Mouse (Mus musculus) ES-Bruce4 (cell line): ENCODE data around the gene Atp2b4. TPM values are rescaled to one million over a fixed set of nuclear protein-coding genes. Genes with fewer than 3 reads are reported as not detected.

Experiments
- H3K27ac ChIP-seq: 2 replicates; pipeline ENCODE4 v1.5.1; 2012; ENCODE audit warnings: low read length, inconsistent platforms; ENCODE audit not compliant: insufficient read depth
- H3K27me3 ChIP-seq: 2 replicates; pipeline ENCODE4 v1.6.1; 2012; ENCODE audit warnings: mild to moderate bottlenecking, low read length, inconsistent platforms; ENCODE audit not compliant: control insufficient read depth, poor library complexity, insufficient read depth, severe bottlenecking
- H3K36me3 ChIP-seq: 2 replicates; pipeline ENCODE4 v1.6.1; 2012; ENCODE audit warnings: inconsistent platforms, mild to moderate bottlenecking, low read length, moderate library complexity; ENCODE audit not compliant: control insufficient read depth, poor library complexity, insufficient read depth, severe bottlenecking
- H3K4me1 ChIP-seq: one replicate; pipeline ENCODE4 v1.8.1; 2011; ENCODE audit warnings: low read length; ENCODE audit not compliant: control insufficient read depth, insufficient read depth
- H3K4me3 ChIP-seq: 2 replicates; pipeline ENCODE4 v1.5.1; 2011; ENCODE audit warnings: low read depth, mild to moderate bottlenecking, low read length
- H3K9ac ChIP-seq: 2 replicates; pipeline ENCODE4 v1.6.1; 2012; ENCODE audit warnings: low read depth, mild to moderate bottlenecking, inconsistent platforms; ENCODE audit not compliant: poor library complexity, severe bottlenecking
- H3K9me3 ChIP-seq: replicated peaks from 2 replicates; pipeline ENCODE4 v1.6.1; 2012; ENCODE audit warnings: mild to moderate bottlenecking, low read length, inconsistent platforms; ENCODE audit not compliant: control insufficient read depth, poor library complexity, insufficient read depth, severe bottlenecking
- CTCF ChIP-seq: IDR thresholded peaks from one replicate; pipeline ENCODE4 v1.8.1; 2011; ENCODE audit warnings: low read depth, low read length
- EP300 ChIP-seq: IDR thresholded peaks from 2 replicates; pipeline ENCODE4 v1.6.1; 2011; ENCODE audit warnings: low read depth, low read length; ENCODE audit not compliant: insufficient read depth
- POLR2A ChIP-seq: IDR thresholded peaks from one replicate; pipeline ENCODE4 v1.8.1; 2011; ENCODE audit warnings: low read length; ENCODE audit not compliant: insufficient read depth
- polyA plus RNA-seq: library from polyadenylated mRNA; stranded (reverse); fragments of >200 nt; gene quantifications from 2 replicates; pipeline ENCODE4 v1.2.4, GENCODE M21; 2011; ENCODE audit warnings: low read depth; ENCODE audit not compliant: missing spikeins, insufficient read depth, insufficient read length

Atp2b4 gene
- polyA plus RNA-seq, 1 experiment: 16.1 TPM

DNA sequence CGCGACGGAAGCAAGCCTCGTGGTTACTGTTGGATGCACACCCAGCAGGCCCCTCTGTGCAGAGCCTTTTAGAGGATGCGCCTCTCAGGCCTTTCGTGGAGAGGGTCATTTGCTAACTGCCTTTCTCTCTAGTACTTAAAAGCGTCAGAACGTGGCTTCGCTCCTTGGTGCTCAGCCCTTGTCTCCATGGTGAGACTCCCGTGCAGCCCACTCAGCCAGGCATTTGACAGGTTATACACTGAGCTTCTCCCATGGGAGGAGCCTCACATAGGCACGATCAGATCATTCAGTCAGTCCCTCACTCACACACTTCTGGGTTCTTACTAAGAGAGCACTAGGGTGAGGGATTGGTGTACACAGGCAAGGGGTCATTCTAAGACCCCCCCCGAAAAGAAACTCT lies 39.7 kb upstream of the Atp2b4 start:
- Histone ChIP-seq H3K9ac (no peak overlapping the region), H3K27me3 (no peaks in the 10 kb centered on the region), H3K27ac (no peak overlapping the region), H3K4me1 (peaks cover 2% of the 10 kb centered on the region), H3K4me3 (no peak overlapping the region), H3K9me3 (no peaks in the 10 kb centered on the region), H3K36me3 (no peaks in the 10 kb centered on the region)
- TF ChIP-seq CTCF: no peak
- TF ChIP-seq POLR2A: no peak
- TF ChIP-seq EP300: no peak

- H3K27me3 ChIP-seq: no peaks in the 10 kb centered on the region
- H3K4me3 ChIP-seq: no peak overlapping the region
- H3K27ac ChIP-seq: no peak overlapping the region
- TF ChIP-seq CTCF (no peak), POLR2A (no peak), EP300 (no peak)
- no peaks in the 10 kb centered on the region for H3K9me3 ChIP-seq
- no peaks in the 10 kb centered on the region for H3K4me1 ChIP-seq
- H3K36me3 ChIP-seq: no peaks in the 10 kb centered on the region
- H3K9ac ChIP-seq: no peak overlapping the region
Observed at GRCm38 (mm10) chr1:133834309-133834708, 33.5 kb upstream of the Atp2b4 start.

- Histone ChIP-seq H3K4me3 (no peak overlapping the region), H3K27me3 (no peaks in the 10 kb centered on the region), H3K9me3 (no peaks in the 10 kb centered on the region), H3K36me3 (no peaks in the 10 kb centered on the region), H3K4me1 (no peaks in the 10 kb centered on the region), H3K27ac (no peak overlapping the region), H3K9ac (no peak overlapping the region)
- no peak for TF ChIP-seq EP300
- TF ChIP-seq POLR2A: no peak
- no peak for TF ChIP-seq CTCF
Observed at GRCm38 (mm10) chr1:133832781-133833180, 31.9 kb upstream of the Atp2b4 start.

DNA sequence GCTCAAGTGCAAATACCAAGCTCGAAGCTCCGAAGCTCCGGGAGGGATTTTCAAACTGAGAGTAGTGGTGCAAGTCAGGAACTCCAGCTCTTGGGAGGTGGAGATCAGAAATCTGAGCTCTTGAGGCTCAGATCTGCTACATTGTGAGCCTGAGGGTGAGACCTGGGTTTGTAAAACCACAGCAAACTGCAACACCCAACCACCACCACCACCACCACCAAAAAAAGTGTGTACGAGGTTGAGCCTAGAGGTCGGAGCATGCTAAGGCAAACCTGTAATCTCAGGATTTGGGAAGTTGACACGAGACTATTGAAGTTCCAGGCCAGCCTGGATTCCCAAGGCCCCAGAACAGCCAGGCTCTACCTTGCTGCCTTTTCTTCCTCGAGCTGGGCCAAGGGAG lies 25.4 kb upstream of the Atp2b4 start:
- 0 out of 2 replicates have a peak, but pooled peaks cover 2% of the 10 kb centered on the region for H3K27me3 ChIP-seq
- no peak overlapping the region for H3K27ac ChIP-seq
- H3K9me3 ChIP-seq: no peaks in the 10 kb centered on the region
- no peak overlapping the region for H3K4me3 ChIP-seq
- no peaks in the 10 kb centered on the region for H3K4me1 ChIP-seq
- no peaks in the 10 kb centered on the region for H3K36me3 ChIP-seq
- no peak overlapping the region for H3K9ac ChIP-seq
- TF ChIP-seq CTCF (no peak), EP300 (no peak), POLR2A (no peak)

DNA sequence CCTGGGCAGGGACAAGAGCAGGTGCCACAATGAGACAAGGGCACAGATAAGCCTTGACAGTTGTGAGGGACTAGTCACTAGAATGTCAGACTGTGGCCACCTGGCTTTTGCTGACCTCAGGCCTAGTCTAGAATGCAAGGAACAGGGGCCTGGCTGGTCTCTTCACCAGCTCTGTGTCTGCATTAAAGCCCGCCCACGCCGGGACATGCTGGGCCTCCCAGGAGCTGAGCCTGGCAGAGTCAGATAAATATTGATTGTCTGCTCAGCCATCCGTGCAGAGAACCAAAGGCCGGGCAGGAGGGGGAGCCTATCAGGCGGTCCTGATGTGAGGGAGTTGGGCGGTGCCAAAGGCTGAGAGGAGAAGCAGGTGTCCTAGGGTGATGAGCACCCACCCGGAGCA lies 24.7 kb upstream of the Atp2b4 start:
- no peak overlapping the region for H3K27ac ChIP-seq
- H3K4me3 ChIP-seq: no peak overlapping the region
- no peak overlapping the region for H3K9ac ChIP-seq
- 0 out of 2 replicates have a peak, but pooled peaks cover 2% of the 10 kb centered on the region for H3K27me3 ChIP-seq
- no peaks in the 10 kb centered on the region for H3K36me3 ChIP-seq
- TF ChIP-seq EP300 (no peak), CTCF (no peak), POLR2A (no peak)
- no peaks in the 10 kb centered on the region for H3K4me1 ChIP-seq
- no peaks in the 10 kb centered on the region for H3K9me3 ChIP-seq

DNA sequence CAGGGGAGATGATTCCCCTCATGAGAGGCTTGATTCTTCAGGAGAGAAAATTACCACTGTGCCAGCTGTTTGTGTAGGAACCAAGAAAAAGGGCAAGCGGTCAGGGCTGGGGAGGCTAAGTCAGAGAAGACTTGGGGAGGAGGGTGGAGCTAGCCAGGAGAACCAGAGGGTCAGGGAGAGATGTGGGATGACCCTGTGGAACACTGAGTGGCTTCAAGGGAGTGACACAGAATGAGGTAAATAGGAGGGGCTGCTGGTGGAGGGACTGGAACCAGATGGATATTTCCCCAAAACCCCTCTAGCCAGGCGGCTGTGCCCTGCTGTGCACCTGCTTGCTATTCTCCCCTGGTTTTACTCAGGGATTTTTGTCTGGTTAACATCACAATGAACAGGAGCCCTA lies 24.3 kb upstream of the Atp2b4 start:
- H3K9me3 ChIP-seq: no peaks in the 10 kb centered on the region
- 0 out of 2 replicates have a peak, but pooled peaks cover 2% of the 10 kb centered on the region for H3K27me3 ChIP-seq
- no peak overlapping the region for H3K4me3 ChIP-seq
- no peak overlapping the region for H3K9ac ChIP-seq
- H3K4me1 ChIP-seq: no peaks in the 10 kb centered on the region
- TF ChIP-seq CTCF: no peak
- no peak overlapping the region for H3K27ac ChIP-seq
- H3K36me3 ChIP-seq: no peaks in the 10 kb centered on the region

- Histone ChIP-seq H3K4me3 (no peak overlapping the region), H3K36me3 (no peaks in the 10 kb centered on the region), H3K9me3 (no peaks in the 10 kb centered on the region), H3K27ac (no peak overlapping the region), H3K4me1 (no peaks in the 10 kb centered on the region), H3K9ac (no peak overlapping the region), H3K27me3 (no peaks in the 10 kb centered on the region)
- TF ChIP-seq EP300 (no peak), POLR2A (no peak), CTCF (no peak)
Observed at GRCm38 (mm10) chr1:133821144-133821543, 20.3 kb upstream of the Atp2b4 start.
